Mouse (Mus musculus) adrenal gland, postnatal 25 days (tissue): ENCODE data around the gene Ppp1r12b. TPM values are rescaled to one million over a fixed set of nuclear protein-coding genes. Genes with fewer than 3 reads are reported as not detected.

ENCODE experiments used
- DNase-seq: peaks from one replicate; pipeline ENCODE4 v3.0.0; 2021; ENCODE audit warnings: mixed read lengths
- total RNA-seq: library from RNA; stranded (reverse); gene quantifications from 2 replicates; pipeline ENCODE4 v1.2.3, GENCODE M21; 2021

The Ppp1r12b gene
- total RNA-seq, 1 experiment from 2014 or later = 15.2 TPM

GRCm38 (mm10) chr1:134940863-134941262 is 14.9 kb downstream of the Ppp1r12b start:
- no peak for DNase-seq

GRCm38 (mm10) chr1:134938233-134938632 is 17.5 kb downstream of the Ppp1r12b start:
- no peak for DNase-seq

GRCm38 (mm10) chr1:134936335-134936734 is 19.4 kb downstream of the Ppp1r12b start:
- DNase-seq = no peak

- DNase-seq = no peak
Observed at GRCm38 (mm10) chr1:134932431-134932830, 23.3 kb downstream of the Ppp1r12b start.

- no peak for DNase-seq
Observed at GRCm38 (mm10) chr1:134919010-134919409, 36.7 kb downstream of the Ppp1r12b start.

- no peak for DNase-seq
Observed at GRCm38 (mm10) chr1:134915421-134915820, 40.3 kb downstream of the Ppp1r12b start.

- DNase-seq = peak; percentile 21
Observed at GRCm38 (mm10) chr1:134913535-134913934, 42.2 kb downstream of the Ppp1r12b start.

GRCm38 (mm10) chr1:134911892-134912291 is 43.9 kb downstream of the Ppp1r12b start:
- DNase-seq = no peak

- DNase-seq = no peak
Observed at GRCm38 (mm10) chr1:134910037-134910436, 45.7 kb downstream of the Ppp1r12b start.

GRCm38 (mm10) chr1:134909442-134909841 is 46.3 kb downstream of the Ppp1r12b start:
- peak; percentile 16 for DNase-seq

- no peak for DNase-seq
Observed at GRCm38 (mm10) chr1:134902051-134902619, 53.6 kb downstream of the Ppp1r12b start.

- no peak for DNase-seq
Observed at GRCm38 (mm10) chr1:134896008-134896407, 59.7 kb downstream of the Ppp1r12b start.

GRCm38 (mm10) chr1:134894803-134895202 is 60.9 kb downstream of the Ppp1r12b start:
- no peak for DNase-seq

GRCm38 (mm10) chr1:134891916-134892315 is 63.8 kb downstream of the Ppp1r12b start:
- no peak for DNase-seq

GRCm38 (mm10) chr1:134889629-134890028 is 66.1 kb downstream of the Ppp1r12b start:
- no peak for DNase-seq

- DNase-seq = no peak
Observed at GRCm38 (mm10) chr1:134875800-134876199, 79.9 kb downstream of the Ppp1r12b start.

GRCm38 (mm10) chr1:134872678-134873077 is 83.1 kb downstream of the Ppp1r12b start:
- no peak for DNase-seq

- DNase-seq = no peak
Observed at GRCm38 (mm10) chr1:134866426-134866825, 89.3 kb downstream of the Ppp1r12b start.

- DNase-seq = no peak
Observed at GRCm38 (mm10) chr1:134865552-134865951, 90.2 kb downstream of the Ppp1r12b start.

- no peak for DNase-seq
Observed at GRCm38 (mm10) chr1:134860538-134860937, 95.2 kb downstream of the Ppp1r12b start.

GRCm38 (mm10) chr1:134858344-134859053 is 97.2 kb downstream of the Ppp1r12b start:
- DNase-seq = peak; percentile 53

- peak; percentile 68 for DNase-seq
Observed at GRCm38 (mm10) chr1:134854325-134854982, 101.3 kb downstream of the Ppp1r12b start.

GRCm38 (mm10) chr1:134852797-134853196 is 102.9 kb downstream of the Ppp1r12b start:
- DNase-seq = no peak
